Mouse (Mus musculus) cerebellum, adult 11 months (tissue): ENCODE measurements around the gene 2410002F23Rik.
"Not testable (repeated sequence)": the region's sequence is repeated elsewhere in the genome, so short reads cannot be mapped to it uniquely, and the experiment has no call there.

Experiments used
- DNase-seq: peaks from one replicate; pipeline ENCODE4 v3.0.0; 2022

The 2410002F23Rik gene

GRCm38 (mm10) chr7:44246055-44246983 is at the start of gene 2410002F23Rik, which contains the start of gene 1700028J19Rik:
2410002F23Rik (plus strand) TSS chr7:44246722.
1700028J19Rik (minus strand) TSS chr7:44246695.
- peak; percentile 91 for DNase-seq

GRCm38 (mm10) chr7:44197891-44198290 is 48.6 kb upstream of the 2410002F23Rik start, which contains the start of gene Klk1b3:
Klk1b3 (plus strand) TSS chr7:44198191.
- DNase-seq = no peak

GRCm38 (mm10) chr7:44207135-44207534 is 39.4 kb upstream of the 2410002F23Rik start, which contains the start of gene Klk1b4:
Klk1b4 (plus strand) TSS chr7:44207435.
- not testable (repeated sequence) for DNase-seq

GRCm38 (mm10) chr7:44208307-44208706 is 38.2 kb upstream of the 2410002F23Rik start:
- DNase-seq = no peak

- DNase-seq = no peak
Measured at GRCm38 (mm10) chr7:44215645-44216044, 30.9 kb upstream of the 2410002F23Rik start, which contains the start of gene Klk1b5. Klk1b5 (plus strand) TSS chr7:44215945.

GRCm38 (mm10) chr7:44221601-44222000 is 24.9 kb upstream of the 2410002F23Rik start:
- not testable (repeated sequence) for DNase-seq

- DNase-seq = not testable (repeated sequence)
Measured at GRCm38 (mm10) chr7:44222335-44222734, 24.2 kb upstream of the 2410002F23Rik start.

GRCm38 (mm10) chr7:44225076-44225475 is 21.4 kb upstream of the 2410002F23Rik start, which contains the start of gene Klk1:
Klk1 (plus strand) TSS chr7:44225360.
- no peak for DNase-seq

GRCm38 (mm10) chr7:44235909-44236308 is 10.6 kb upstream of the 2410002F23Rik start, which contains the start of gene Gm36864:
Gm36864 (plus strand) TSS chr7:44236177.
- DNase-seq = no peak

- no peak for DNase-seq
Measured at GRCm38 (mm10) chr7:44239913-44240312, 6.6 kb upstream of the 2410002F23Rik start.

- DNase-seq = no peak
Measured at GRCm38 (mm10) chr7:44240712-44241111, 5.8 kb upstream of the 2410002F23Rik start.

- no peak for DNase-seq
Measured at GRCm38 (mm10) chr7:44241163-44241562, 5.4 kb upstream of the 2410002F23Rik start.

- no peak for DNase-seq
Measured at GRCm38 (mm10) chr7:44244080-44244479, 2.4 kb upstream of the 2410002F23Rik start.

GRCm38 (mm10) chr7:44246984-44247470 is 505 bp downstream of the 2410002F23Rik start:
- DNase-seq = no peak

GRCm38 (mm10) chr7:44247971-44248370 is 1.4 kb downstream of the 2410002F23Rik start:
- no peak for DNase-seq

GRCm38 (mm10) chr7:44249248-44249647 is 2.7 kb downstream of the 2410002F23Rik start:
- DNase-seq = no peak

GRCm38 (mm10) chr7:44250732-44251275 is 4.3 kb downstream of the 2410002F23Rik start:
- DNase-seq = not testable (repeated sequence)

- DNase-seq = no peak
Measured at GRCm38 (mm10) chr7:44253023-44253616, 6.6 kb downstream of the 2410002F23Rik start.

- DNase-seq = no peak
Measured at GRCm38 (mm10) chr7:44254930-44255329, 8.4 kb downstream of the 2410002F23Rik start.

GRCm38 (mm10) chr7:44257278-44257677 is 10.8 kb downstream of the 2410002F23Rik start, which contains the start of gene Acp4:
Acp4 (minus strand) TSS chr7:44257378.
- DNase-seq = no peak

GRCm38 (mm10) chr7:44260410-44260809 is 13.9 kb downstream of the 2410002F23Rik start:
- DNase-seq = no peak

- no peak for DNase-seq
Measured at GRCm38 (mm10) chr7:44261147-44261546, 14.6 kb downstream of the 2410002F23Rik start, which contains the start of gene Gm15517. Gm15517 (plus strand) TSS chr7:44261447.
